Mouse (Mus musculus): ENCODE measurements around the gene Far1.

Far1 gene

DNA sequence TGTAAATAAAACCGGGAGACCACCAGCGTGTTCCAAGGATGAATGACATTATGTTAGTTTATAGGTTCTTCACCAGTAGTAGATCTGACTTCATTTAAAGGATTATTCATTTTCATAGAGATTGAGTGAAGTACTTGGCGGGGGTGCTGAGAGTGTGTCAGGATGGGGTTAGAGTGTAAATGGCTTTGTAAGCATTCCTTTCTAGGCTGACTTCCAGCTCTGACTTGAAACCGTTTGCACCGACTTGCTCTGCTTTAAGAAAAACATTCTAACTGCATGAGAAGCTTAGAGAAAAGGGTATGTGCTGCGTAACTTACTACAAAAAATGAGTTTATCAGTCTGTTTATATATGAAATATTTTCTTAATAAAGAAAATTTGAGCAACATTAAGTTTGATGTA lies 57.5 kb downstream of the Far1 start:
- no peak for DNase-seq (ENCODE audit: low spot score in 2 of 2)

DNA sequence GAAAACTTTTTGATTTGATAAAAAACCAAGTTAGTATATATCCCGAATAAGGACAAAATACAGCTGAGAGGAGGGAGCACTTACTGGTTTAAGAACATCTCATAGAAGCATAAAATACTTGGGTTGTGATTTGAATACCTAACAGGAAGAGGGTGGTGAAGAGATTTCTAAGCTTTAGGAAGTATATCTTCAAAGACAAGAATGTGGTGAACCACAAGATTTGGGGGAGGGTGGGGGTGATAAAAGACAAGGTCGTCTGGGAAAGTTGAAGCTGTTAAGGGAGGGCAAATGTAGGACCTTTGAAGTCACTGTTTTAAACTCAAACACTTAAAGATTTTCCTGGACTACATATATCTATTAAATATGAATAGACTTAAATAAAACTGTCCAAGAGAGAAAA lies 59.1 kb downstream of the Far1 start:
- no peak for DNase-seq (ENCODE audit: low spot score in 2 of 2)

DNA sequence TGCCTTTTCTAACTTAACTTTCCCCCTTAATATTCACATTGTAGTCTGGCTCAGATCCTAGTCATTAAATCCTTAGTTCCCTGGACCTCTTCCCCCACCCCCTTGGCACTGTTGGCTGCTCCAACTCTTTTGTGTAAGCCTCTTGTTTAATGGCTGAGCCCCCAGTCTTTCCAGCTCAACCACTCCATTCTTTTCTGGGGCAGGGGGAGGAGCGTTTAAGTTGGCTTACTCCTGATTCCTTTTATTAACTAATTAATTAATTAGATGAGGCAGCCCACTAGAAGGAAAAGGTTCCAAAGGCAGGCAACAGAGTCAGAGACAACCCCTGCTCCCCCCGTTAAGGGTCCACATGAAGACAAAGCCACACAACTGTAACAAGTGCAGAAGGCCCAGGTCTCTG lies 68.5 kb downstream of the Far1 start:
- no peak for DNase-seq (ENCODE audit: low spot score in 2 of 2)

DNA sequence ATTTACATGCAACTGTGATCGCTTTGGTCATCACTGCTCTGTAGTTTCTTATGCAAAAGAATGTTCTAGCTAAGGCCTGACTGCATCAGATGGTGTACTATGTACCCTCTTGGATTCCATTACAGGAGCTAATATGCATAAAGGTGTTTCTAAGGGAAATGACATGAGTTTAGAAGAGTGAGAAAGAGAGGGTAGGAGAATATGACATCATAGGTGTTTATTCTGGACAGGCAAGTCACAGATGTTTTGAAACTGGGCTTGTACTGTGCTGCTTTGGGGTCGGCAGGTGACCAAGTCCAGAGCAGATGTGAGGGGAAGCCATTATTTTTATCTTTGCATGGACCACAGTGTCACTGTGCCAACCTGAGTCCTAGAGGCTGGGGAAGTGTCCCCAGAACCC lies 75.6 kb downstream of the Far1 start:
- no peak for DNase-seq (ENCODE audit: low spot score in 2 of 2)

DNA sequence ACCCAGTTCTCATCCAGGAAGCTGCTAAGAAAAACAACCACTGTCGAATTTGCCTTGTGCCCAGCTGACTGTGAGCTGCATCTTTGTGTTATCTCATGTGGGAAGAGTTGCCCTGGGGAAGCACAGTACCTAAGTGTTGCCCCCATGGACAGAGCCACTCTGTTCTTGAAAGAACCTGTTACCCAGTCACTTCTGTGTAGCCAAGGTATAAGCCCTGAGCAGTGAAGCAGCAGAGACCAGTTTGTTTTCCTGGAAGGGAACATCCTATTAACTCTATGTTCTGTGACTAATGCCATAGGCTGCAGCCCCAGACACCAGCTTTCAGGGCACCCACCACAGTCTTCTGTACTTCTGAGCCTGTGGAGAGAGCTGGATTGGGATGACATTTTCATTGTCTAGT lies 76.7 kb downstream of the Far1 start:
- DNase-seq (ENCODE audit: low spot score in 2 of 2) = no peak

DNA sequence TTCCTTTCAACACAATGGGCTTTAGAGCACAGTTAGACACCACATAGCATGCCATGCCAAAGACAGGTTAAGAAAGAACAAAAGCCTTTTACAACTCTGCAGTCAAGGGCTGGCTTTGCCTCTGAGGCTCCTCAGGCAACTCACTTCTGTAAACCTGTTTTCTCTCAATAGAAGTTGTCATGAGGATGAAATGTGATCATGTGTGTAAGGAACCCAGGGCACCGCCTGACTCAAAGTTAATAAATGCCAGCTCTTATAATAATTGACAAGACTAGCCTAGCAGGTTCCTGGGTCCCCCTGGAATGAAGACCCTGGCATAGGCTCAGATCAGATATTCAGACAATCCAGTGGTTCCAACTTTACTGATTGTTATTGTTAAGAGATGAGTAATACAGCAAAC lies 77.5 kb downstream of the Far1 start:
- DNase-seq (ENCODE audit: low spot score in 2 of 2) = peak in 1 of 2 experiments; percentile 59

DNA sequence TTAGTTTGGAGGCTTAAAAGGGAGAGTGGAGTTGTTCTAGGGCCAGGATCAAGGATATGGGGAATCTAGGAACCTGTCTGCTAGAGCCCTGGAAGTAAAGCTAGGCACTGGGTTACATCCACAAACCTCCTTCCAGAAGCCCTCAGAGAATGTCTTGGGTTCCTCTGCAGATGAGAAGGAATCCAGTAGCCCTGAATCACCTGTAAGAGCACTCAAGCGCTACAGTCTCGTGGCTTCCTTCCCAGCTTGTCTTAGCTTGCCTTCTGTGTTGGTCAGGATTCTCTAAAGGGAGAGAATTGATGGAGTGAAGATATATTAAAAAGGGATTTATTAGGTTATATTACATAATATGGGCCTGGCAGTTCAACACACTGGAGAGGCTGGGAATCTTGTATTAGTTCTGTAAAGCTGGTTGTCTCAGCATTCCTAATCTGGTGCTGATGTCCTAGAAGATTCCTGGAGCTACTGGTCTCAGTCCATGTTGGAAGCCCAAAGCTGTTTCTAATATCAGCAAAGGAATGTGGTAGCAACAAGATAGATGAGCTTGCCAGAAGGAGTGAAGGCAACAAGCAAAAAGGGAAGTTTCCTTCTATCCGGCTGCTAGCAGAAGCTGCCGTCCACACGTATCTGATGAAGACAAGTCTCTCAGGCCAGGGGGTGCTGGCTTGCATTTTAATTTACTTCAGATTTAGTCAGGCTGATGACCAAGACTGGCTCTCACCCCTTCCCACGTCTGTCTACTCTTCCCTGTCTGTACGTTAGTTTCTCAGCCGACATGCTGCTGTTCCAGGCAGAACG lies 78.1 kb downstream of the Far1 start:
- DNase-seq (ENCODE audit: low spot score in 2 of 2) = no peak

DNA sequence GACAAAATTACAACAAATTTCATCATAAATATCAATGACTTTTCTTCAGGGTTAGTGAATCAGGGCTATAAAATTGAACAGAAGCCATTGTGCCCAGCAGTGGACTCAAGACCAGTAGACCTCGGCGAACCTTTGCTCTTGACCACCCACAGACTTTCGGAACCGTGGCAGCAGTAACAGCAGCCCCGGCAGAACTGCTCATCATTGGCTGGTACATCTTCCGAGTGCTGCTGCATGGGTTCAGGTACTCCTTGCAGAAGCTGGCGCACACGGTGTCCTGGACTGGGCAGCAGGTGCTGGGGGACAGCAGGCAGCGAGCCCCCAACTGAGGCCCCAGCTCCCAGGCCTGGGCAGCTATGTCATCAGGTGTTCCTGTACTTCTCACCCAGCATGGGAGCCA lies 79.1 kb downstream of the Far1 start:
- DNase-seq (ENCODE audit: low spot score in 2 of 2) = no peak

DNA sequence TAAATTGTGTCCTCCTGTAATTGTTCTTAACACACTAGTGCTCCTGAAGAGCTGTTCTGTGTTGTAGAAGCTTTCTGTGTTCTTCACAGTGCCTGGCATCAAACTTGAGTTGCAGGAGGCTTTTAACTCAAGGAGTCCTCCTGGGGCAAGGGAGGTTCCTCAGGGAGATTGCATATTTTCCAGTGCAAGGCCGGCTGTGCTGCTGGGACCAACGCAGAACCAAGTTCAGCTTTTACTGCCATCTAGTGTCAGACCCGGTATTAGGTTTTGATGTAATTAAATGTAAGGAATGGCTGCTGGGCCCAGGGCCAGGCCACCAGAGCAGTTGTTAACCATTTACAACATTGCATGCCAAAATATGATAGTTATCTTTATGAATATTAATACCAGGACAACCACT lies 80.7 kb downstream of the Far1 start:
- peak; percentile 32 to 54 for DNase-seq (ENCODE audit: low spot score in 2 of 2)

DNA sequence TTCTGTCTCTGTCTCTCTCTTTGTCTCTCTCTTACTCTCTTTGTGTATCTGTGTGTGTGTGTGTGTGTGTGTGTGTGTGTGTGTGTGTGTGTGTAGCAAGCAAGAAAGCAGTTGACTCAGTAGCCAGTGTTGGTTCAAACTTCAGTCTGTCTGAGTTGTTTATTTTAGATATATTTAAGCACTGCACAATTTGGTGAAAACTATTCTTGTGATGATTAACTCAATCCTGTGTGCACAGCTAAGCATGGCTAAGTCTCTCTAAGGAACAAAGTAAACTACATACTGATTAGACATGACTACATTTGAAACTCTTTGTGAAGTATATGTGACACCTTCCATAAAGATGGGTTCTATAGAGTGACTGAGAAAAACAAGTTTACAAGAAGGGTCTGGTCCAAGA lies 83.6 kb downstream of the Far1 start:
- no peak for DNase-seq (ENCODE audit: low spot score in 2 of 2)

DNA sequence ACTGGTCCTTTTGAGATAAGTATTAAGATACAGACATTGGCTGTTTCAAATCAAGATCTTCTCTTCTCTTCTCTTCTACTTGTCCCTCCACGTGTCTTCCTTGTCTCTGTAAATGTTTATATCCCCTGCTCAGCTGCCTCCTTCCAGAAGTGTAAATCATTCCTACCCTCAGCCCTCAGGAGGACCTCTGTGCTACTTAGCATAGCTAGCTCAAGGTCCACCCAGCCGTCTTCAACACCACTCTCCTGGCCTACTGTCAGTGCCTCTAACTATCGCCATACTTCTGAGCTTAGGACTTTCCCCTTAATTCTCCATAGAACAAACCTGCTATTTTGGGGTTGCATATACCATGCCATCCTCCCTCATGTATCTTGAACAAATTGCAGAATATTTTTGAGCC lies 88.2 kb downstream of the Far1 start:
- no peak for DNase-seq (ENCODE audit: low spot score in 2 of 2)

DNA sequence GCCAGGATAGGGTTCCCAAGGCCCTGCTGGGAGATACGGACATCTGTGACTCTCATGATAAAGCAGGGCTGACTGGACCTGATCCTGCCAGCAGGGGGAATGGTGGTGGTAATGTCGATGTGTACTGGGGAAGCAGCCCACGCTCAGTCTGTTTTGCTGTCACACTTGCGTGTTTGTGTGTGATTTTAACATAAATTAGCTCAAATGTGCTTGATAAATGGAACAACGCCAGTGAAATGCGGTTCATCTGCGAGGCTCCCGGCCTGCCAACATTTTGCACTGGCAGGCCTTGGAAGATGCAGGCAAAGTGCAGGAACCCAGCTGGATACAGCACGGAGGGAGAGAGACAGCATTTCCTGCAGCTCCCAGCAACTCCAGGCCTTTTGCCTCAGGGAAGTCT lies 94.3 kb downstream of the Far1 start:
- DNase-seq (ENCODE audit: low spot score in 2 of 2) = no peak

DNA sequence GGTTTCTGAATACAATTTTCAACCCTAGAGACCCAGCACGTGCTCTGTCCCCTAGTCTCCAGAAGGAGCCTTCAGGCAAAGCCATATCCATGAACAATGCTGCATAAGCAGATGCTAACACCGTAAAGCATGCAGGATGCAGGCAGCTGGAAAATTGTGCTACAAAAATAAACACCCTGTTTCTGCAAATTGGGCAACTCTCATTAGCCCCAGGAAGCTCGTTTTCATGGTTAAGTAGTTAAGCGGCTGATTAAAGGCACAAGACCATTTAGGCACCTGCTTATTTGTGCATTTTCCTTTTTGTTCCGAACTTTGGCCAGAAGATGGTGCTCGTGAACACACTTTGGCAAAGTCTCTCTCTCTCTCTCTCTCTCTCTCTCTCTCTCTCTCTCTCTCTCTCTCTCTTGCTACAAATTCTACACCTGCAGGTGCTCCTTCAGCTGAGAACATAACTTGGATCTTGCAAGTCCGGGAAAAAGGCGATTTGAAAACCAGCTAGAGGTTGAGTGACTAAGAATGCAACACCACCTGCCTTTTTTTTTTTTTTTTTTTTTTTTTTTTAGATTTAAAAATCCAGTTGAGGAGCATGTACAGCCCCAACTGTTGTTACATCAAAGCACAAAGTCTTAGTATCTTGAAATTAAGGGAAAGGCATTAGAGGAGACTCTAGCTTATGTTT lies 95.5 kb downstream of the Far1 start:
- DNase-seq (ENCODE audit: low spot score in 2 of 2) = no peak

DNA sequence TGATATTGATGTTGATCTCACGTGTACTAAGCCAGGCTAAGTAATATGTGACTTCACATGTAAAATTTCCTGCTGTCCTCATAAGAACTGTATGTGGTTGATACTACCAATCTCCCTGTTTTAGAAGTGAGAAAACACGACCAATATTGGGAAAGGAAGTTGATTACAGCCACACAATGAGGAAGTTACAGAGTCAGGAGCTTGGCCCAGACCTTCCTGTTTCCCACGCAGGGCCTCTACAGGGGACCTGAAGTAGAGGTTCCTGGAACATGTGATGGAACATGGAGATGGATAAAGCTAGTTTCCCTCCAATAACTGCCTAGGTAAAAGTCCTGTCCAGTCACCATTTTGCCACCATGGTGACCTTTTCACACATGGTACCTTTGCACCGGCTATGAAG lies 99.0 kb downstream of the Far1 start:
- no peak for DNase-seq (ENCODE audit: low spot score in 2 of 2)

DNA sequence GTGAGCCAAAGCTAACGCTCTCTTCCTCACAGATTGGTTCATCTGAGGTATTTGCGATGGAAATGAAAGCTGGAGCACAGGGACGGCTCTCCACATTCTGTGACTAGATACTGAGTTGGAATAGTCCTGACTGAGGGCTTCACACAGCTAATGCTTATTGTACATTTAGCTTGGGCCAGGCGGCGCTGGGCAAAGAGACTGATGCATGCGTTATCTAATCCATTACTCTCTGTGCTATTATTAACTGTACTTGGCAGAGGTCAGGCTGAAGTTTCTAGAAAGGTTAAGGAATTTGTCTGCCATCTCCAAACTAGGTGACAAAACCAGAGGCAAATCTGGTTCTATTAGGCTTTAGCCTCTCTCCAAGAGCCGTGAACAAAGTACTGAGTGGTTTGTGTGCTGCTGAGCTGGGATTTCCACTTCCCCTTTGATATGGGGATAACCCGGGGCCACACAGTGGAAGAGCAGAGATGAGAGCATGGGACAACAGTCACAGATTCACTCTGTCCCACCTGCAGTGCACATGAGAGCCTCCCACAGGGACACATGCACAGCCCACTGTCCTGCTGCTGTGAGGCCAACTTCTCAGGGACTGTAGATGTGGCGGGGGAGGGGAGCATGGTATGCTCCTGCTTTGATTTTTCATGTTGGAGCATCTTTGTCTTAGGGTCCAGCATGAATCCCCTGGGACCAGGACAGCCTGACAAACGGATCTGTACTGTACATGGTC lies 100.7 kb downstream of the Far1 start:
- DNase-seq (ENCODE audit: low spot score in 2 of 2) = no peak

DNA sequence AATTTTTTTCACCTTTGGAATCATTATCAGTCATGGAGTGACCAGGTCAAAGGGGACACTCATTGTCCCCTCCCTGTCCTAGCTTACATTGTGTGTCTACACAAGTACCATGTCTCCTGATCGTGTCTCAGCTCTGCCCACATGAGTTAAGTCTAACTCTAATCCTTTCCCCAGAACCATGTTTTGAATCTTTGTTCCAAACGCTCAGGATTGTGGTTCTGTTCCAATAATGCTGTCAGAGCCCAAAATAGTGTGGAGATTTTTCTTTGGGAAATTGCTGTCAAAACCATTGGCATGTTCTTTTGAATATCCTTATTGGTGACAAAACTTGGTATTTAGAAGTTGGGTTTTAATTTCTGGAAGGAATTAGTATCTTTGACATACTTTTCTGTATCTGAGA lies 105.5 kb downstream of the Far1 start:
- DNase-seq (ENCODE audit: low spot score in 2 of 2) = no peak

DNA sequence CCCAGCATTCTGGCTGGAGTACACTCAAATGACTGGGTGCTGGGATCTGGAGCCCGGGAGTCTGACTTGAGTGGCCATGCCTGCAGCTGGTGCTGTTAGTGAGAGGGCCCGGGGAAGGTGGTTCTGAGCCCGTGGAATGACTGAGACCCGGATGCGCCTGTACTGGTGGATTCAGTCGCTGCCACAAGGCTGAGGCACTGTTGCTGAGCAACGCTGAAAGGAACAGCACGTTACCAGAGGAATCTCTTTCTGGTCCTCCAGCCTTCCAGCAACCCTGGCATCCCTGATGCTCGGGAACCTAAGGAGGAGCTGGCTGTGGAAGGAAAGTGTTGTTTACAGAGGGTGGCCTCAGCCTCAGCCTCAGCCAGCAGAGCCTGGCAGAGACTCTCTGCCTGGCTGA lies 106.1 kb downstream of the Far1 start:
- no peak for DNase-seq (ENCODE audit: low spot score in 2 of 2)
